Mouse (Mus musculus): ENCODE results near the gene Tesmin. TPM values are rescaled to one million over a fixed set of nuclear protein-coding genes. Genes with fewer than 3 reads are reported as not detected.

Gene Tesmin
- polyA plus RNA-seq, 1 experiment, result 0.02 TPM

DNA sequence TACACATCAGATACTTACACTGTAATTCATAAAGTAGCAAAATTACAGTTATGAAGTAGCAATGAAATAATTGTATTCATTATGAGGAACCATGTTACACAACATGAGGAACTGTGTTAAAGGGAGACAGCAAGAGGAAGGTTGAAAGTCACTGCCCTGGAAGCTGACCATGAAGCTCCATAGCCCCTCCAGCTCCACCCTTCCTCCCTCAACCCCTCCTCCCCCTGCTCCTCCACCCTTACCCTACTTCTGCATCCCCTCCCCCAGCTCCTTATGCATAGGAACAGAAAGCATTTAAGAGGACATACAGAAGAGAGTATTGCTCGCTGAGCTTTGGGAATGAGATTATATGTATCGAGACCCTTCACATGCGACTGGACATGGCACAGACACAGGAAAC, 10.0 kb upstream of the Tesmin start:
- Histone ChIP-seq H3K4me1 (ENCODE audit: control insufficient read depth) (no peaks in the 10 kb centered on the region), H3K27me3 (ENCODE audit: control insufficient read depth) (no peaks in the 10 kb centered on the region), H3K36me3 (ENCODE audit: control insufficient read depth) (peaks cover 27% of the 10 kb centered on the region), H3K4me3 (replicated peaks) (no peak overlapping the region), H3K9me3 (ENCODE audit: control insufficient read depth, low read length) (no peaks in the 10 kb centered on the region)
- TF ChIP-seq TAL1 (IDR thresholded peaks at IDR 0.05; ENCODE audit: low read length) (no peak), GATA1 (IDR thresholded peaks at IDR 0.05; ENCODE audit: low read length) (no peak)

DNA sequence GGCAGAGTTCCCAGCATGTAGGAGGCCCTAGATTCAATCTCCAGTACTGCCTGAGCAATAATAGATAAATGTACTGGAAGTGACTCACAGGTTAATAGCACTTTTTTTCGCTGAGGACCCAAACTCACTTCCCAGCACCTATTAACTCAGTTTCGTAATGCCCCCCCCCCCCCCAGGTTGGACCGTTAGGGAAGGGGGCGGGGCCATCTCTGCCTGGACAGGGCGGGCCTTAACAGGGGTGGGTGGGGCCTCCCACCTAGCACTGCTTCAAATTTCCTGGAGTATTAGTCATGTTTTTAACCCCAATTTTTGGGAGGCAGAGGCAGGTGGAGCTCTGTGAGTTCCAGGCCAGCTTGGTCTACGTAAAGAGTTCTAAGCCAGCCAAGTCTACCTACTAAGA, 596 bp upstream of the Tesmin start:
- TF ChIP-seq GATA1 (IDR thresholded peaks at IDR 0.05; ENCODE audit: low read length) (no peak), TAL1 (IDR thresholded peaks at IDR 0.05; ENCODE audit: low read length) (no peak)
- peaks cover 30% of the 10 kb centered on the region for H3K4me1 ChIP-seq (ENCODE audit: control insufficient read depth)
- H3K36me3 ChIP-seq (ENCODE audit: control insufficient read depth), result peaks cover 5% of the 10 kb centered on the region
- peaks cover 7% of the 10 kb centered on the region for H3K9me3 ChIP-seq (ENCODE audit: control insufficient read depth, low read length)
- no peaks in the 10 kb centered on the region for H3K27me3 ChIP-seq (ENCODE audit: control insufficient read depth)
- H3K4me3 ChIP-seq (replicated peaks), result no peak overlapping the region

DNA sequence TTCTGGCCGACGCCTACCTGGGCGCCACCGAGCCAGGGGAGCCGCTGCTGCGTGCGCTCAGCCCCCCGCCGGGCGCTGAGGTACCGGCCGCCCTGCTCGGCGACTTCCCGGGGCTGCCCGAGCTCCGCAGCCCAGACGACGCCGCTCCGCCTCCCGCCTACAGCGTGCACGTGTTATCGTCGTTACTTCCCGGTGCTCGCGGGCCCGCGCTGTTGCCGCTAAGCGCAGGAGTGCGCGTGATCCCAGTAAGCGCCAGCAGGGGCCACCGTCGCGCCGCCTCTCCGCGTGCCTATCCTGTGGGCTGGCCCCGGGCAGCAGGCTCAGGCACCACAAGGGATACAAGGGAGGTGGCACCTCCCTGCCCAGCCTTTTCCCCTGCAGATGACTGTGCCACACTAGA, 432 bp downstream of the Tesmin start:
- H3K36me3 ChIP-seq (ENCODE audit: control insufficient read depth), result peaks cover 3% of the 10 kb centered on the region

DNA sequence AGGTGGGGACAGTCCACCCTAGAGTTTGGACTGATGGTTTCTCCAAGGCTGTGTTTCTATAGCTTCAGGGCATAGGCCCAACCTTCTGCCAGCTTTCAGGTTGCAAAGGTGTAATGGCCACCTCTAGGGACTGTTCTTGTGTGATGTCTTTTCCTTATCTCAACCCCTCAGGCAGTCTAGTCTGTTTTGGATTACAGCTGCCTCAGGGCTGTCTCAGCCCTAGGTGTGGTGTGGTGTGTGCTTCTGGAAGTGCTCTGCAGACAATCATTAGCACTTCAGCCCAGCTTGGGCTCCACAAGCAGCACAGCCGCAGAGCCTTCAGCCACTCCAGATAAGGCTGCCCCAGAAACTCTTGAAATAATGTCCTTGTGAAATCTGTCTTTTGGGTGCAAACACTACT, 3.7 kb downstream of the Tesmin start:
- peaks cover 30% of the 10 kb centered on the region for H3K4me1 ChIP-seq (ENCODE audit: control insufficient read depth)
- H3K36me3 ChIP-seq (ENCODE audit: control insufficient read depth), result no peaks in the 10 kb centered on the region
- H3K4me3 ChIP-seq (replicated peaks), result no peak overlapping the region
- TF ChIP-seq GATA1 (IDR thresholded peaks at IDR 0.05; ENCODE audit: low read length) (no peak), TAL1 (IDR thresholded peaks at IDR 0.05; ENCODE audit: low read length) (peak; percentile 39; the same call in 1 of the 3 replicates)
- peaks cover 7% of the 10 kb centered on the region for H3K9me3 ChIP-seq (ENCODE audit: control insufficient read depth, low read length)
- no peaks in the 10 kb centered on the region for H3K27me3 ChIP-seq (ENCODE audit: control insufficient read depth)

More for the DNA sequence above, 432 bp downstream of the Tesmin start:
- Histone ChIP-seq H3K9me3 (ENCODE audit: control insufficient read depth, low read length) (peaks cover 7% of the 10 kb centered on the region), H3K27me3 (ENCODE audit: control insufficient read depth) (no peaks in the 10 kb centered on the region), H3K4me3 (replicated peaks) (peak overlapping the region; percentile 63), H3K4me1 (ENCODE audit: control insufficient read depth) (peaks cover 30% of the 10 kb centered on the region)
- TF ChIP-seq TAL1 (IDR thresholded peaks at IDR 0.05; ENCODE audit: low read length), result no peak
- no peak for TF ChIP-seq GATA1 (IDR thresholded peaks at IDR 0.05; ENCODE audit: low read length)

DNA sequence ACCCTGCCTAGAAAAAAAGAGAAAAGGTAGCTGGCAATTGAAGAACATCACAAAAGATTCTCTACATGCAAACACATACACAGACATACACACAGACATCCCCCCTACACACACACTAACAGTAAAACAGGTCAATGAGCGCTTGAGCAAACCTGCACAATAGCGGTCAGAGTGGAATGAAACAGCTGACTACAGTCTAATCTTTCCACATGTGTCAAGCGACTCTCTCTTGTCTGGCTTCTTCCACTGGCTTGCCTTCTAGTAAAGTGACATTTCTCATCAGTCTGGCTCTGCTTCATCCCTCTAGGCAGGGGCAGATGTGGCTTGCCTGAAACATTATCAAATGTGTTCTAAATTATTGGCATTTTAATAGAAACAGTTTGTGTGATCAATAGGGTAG, 5.6 kb downstream of the Tesmin start:
- peaks cover 3% of the 10 kb centered on the region for H3K9me3 ChIP-seq (ENCODE audit: control insufficient read depth, low read length)
- TF ChIP-seq GATA1 (IDR thresholded peaks at IDR 0.05; ENCODE audit: low read length) (no peak), TAL1 (IDR thresholded peaks at IDR 0.05; ENCODE audit: low read length) (no peak)
- no peaks in the 10 kb centered on the region for H3K27me3 ChIP-seq (ENCODE audit: control insufficient read depth)
- no peak overlapping the region for H3K4me3 ChIP-seq (replicated peaks)
- peaks cover 20% of the 10 kb centered on the region for H3K4me1 ChIP-seq (ENCODE audit: control insufficient read depth)
- H3K36me3 ChIP-seq (ENCODE audit: control insufficient read depth), result no peaks in the 10 kb centered on the region

DNA sequence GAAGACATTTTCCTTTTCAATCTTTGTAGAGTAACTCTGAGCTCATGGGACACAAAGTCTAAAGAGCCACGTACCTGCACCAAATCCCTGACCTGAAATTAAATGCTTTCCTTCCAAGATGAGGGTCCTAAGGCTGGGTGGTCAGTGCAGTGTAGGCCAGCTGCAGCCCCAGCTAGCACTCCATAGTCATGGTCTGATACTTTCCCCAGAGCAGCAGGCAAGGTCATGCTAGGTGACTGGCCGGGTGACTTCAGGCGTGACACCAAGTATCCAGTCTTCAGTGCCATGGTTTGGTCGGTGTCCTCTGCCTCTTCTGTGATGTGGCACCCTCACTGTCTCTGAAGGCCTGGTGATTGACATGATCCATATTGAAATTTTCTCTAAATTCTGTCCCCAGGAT, 11.4 kb downstream of the Tesmin start:
- Histone ChIP-seq H3K4me3 (replicated peaks) (no peak overlapping the region), H3K36me3 (ENCODE audit: control insufficient read depth) (no peaks in the 10 kb centered on the region), H3K4me1 (ENCODE audit: control insufficient read depth) (no peaks in the 10 kb centered on the region), H3K27me3 (ENCODE audit: control insufficient read depth) (no peaks in the 10 kb centered on the region), H3K9me3 (ENCODE audit: control insufficient read depth, low read length) (no peaks in the 10 kb centered on the region)
- no peak for TF ChIP-seq TAL1 (IDR thresholded peaks at IDR 0.05; ENCODE audit: low read length)
- TF ChIP-seq GATA1 (IDR thresholded peaks at IDR 0.05; ENCODE audit: low read length), result no peak

DNA sequence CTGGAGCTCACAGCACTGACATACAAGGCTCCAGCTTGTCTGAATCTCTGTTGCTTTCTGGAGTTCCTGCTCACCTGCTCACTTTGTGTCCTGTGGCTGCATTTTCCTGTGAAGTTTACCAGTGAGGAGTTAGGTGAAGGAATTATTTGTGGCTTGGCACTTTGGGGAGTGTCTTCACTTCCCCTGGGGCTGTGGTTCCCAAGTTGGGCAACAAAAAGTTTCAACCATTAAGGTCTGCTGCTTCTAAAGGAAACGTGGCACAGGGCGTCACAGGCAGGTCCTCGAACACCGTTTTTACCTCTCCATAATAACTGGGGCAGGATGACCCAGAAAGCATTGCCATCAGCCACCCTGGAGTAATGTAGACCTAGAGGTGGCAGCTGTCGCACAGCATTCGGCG, 12.8 kb downstream of the Tesmin start:
- H3K27me3 ChIP-seq (ENCODE audit: control insufficient read depth), result no peaks in the 10 kb centered on the region
- no peak overlapping the region for H3K4me3 ChIP-seq (replicated peaks)
- H3K9me3 ChIP-seq (ENCODE audit: control insufficient read depth, low read length), result no peaks in the 10 kb centered on the region
- no peaks in the 10 kb centered on the region for H3K4me1 ChIP-seq (ENCODE audit: control insufficient read depth)
- H3K36me3 ChIP-seq (ENCODE audit: control insufficient read depth), result no peaks in the 10 kb centered on the region
- TF ChIP-seq TAL1 (IDR thresholded peaks at IDR 0.05; ENCODE audit: low read length) (no peak), GATA1 (IDR thresholded peaks at IDR 0.05; ENCODE audit: low read length) (no peak)

DNA sequence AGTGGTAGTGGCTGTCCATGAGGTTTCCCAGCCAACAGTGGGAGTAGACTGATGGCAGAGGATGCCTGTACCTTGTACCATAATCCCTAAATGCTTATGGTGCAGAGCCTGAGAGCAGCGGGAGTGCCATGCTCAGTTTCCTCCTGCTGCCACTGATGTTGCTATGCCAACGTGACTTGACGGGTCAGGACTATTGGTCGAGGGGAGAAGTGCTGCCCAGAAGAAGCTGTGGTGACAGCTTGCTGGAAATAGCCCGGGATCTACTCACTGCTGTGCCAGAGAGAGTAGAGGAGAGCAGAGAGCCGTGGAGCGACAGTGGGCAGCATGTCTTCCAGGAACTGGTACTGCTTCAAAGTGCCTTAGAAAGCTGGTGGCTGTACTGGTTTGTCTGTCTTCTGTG, 13.3 kb downstream of the Tesmin start:
- TF ChIP-seq TAL1 (IDR thresholded peaks at IDR 0.05; ENCODE audit: low read length), result no peak
- TF ChIP-seq GATA1 (IDR thresholded peaks at IDR 0.05; ENCODE audit: low read length), result no peak
- H3K27me3 ChIP-seq (ENCODE audit: control insufficient read depth), result no peaks in the 10 kb centered on the region
- no peaks in the 10 kb centered on the region for H3K36me3 ChIP-seq (ENCODE audit: control insufficient read depth)
- H3K9me3 ChIP-seq (ENCODE audit: control insufficient read depth, low read length), result no peaks in the 10 kb centered on the region
- no peaks in the 10 kb centered on the region for H3K4me1 ChIP-seq (ENCODE audit: control insufficient read depth)
- H3K4me3 ChIP-seq (replicated peaks), result no peak overlapping the region

DNA sequence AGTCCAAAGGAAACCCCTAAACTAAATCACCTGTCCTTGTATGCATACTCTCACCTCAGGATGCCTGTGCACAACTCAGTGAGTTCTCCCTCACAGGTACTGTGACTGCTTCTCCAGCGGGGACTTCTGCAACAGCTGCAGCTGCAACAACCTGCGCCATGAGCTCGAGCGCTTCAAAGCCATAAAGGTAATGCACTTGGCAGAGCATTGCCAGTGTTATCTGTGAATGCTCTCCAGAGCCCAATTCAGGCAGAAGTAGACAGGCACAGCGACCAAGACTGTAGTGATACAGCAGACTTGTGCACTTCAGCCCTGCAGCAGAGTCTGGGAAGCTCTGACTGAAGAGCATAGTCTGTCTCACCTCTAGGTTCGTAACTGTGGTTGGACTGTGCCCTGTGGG, 13.7 kb downstream of the Tesmin start:
- Histone ChIP-seq H3K27me3 (ENCODE audit: control insufficient read depth) (no peaks in the 10 kb centered on the region), H3K36me3 (ENCODE audit: control insufficient read depth) (no peaks in the 10 kb centered on the region), H3K9me3 (ENCODE audit: control insufficient read depth, low read length) (no peaks in the 10 kb centered on the region), H3K4me1 (ENCODE audit: control insufficient read depth) (no peaks in the 10 kb centered on the region), H3K4me3 (replicated peaks) (no peak overlapping the region)
- TF ChIP-seq GATA1 (IDR thresholded peaks at IDR 0.05; ENCODE audit: low read length) (no peak), TAL1 (IDR thresholded peaks at IDR 0.05; ENCODE audit: low read length) (no peak)

DNA sequence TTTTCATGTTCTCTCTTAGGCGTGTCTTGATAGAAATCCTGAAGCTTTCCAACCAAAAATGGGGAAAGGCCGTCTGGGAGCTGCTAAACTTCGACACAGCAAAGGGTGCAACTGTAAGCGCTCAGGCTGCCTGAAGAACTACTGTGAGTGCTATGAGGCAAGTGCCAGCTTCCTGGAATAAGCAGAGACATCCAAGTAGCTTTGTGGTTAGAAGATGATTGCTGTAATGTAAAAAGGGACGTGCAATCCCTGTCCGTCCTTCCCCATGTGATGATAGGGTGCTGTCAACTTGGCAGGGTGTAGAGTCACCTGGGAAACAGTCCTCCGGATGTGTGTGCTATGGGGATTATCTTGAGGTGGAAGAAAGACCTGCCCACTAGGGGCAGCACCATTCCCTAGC, 15.4 kb downstream of the Tesmin start:
- Histone ChIP-seq H3K4me3 (replicated peaks) (no peak overlapping the region), H3K27me3 (ENCODE audit: control insufficient read depth) (no peaks in the 10 kb centered on the region), H3K36me3 (ENCODE audit: control insufficient read depth) (no peaks in the 10 kb centered on the region), H3K4me1 (ENCODE audit: control insufficient read depth) (no peaks in the 10 kb centered on the region), H3K9me3 (ENCODE audit: control insufficient read depth, low read length) (no peaks in the 10 kb centered on the region)
- no peak for TF ChIP-seq GATA1 (IDR thresholded peaks at IDR 0.05; ENCODE audit: low read length)
- no peak for TF ChIP-seq TAL1 (IDR thresholded peaks at IDR 0.05; ENCODE audit: low read length)

Data from erythroblast, embryonic 14.5 days (primary cell).